Mouse (Mus musculus) thymus, postnatal 10 days (tissue): ENCODE results near the gene Ap1m2.
"Not testable (repeated sequence)": the region's sequence is repeated elsewhere in the genome, so short reads cannot be mapped to it uniquely, and the experiment has no call there.

Experiments
- DNase-seq, 2 experiments: peaks; one replicate each; pipeline ENCODE4 v3.0.0; 2021; ENCODE audit warnings: low spot score in 2 of 2

The Ap1m2 gene

DNA sequence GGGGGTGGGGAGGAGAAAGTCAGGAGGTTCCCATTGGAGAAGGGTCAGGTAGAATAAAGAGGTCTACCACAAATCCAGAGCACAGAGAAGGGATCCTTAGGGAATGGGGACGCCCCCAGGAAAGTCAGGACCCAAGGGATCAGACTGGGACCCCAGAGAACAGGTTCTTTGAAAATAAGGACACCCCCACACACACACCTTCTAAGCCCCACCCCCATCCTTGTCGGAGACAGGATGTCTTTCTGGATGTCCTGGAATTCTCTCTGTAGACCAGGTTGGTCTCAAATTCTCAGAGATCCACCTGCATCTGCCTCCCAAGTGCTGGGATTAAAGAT is 22.8 kb downstream of the Ap1m2 start:
- DNase-seq, result no peak

DNA sequence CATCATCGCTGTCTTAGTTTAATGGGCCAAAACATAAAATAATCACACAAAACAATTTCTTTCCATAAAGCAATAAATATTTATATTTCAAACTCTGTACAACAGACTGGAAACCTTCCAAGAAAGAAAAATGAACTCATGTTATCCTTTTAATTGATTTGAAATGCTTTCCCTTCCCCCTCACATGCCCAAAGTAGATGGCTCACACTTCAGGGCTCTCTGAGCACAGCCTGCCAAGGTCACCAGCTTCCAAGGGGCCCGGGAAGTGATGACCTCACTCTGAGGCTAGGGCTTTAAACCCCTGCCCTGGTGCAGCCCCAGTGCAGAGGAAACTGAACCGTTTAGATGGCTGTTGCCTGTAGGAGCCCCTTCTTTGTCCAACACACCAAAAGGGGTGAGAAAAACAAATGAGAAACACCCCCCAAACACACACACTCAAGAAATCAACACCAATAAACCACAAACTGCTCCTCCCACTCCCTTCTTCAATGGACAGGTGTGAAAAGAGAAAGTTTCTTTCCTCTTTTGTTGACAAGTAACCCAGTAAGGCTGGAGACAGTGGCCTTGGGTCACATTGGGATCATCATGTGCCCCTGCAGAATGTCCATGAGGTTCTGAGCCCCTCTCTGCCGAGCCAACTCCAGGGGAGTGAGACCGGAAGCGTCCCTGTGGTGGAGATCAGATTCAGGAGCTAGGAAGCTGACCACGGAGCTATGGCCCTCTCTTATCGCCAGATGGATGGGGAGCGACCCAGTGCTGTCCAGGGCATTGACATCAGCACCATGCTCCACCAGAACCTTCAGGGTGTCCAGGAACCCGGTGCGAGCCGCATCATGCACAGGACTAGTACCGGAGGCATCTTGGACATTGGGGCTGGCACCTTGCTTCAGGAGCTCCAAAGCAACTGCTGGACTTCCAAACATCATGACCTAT is 23.5 kb downstream of the Ap1m2 start:
- peak; percentile 59 for DNase-seq

DNA sequence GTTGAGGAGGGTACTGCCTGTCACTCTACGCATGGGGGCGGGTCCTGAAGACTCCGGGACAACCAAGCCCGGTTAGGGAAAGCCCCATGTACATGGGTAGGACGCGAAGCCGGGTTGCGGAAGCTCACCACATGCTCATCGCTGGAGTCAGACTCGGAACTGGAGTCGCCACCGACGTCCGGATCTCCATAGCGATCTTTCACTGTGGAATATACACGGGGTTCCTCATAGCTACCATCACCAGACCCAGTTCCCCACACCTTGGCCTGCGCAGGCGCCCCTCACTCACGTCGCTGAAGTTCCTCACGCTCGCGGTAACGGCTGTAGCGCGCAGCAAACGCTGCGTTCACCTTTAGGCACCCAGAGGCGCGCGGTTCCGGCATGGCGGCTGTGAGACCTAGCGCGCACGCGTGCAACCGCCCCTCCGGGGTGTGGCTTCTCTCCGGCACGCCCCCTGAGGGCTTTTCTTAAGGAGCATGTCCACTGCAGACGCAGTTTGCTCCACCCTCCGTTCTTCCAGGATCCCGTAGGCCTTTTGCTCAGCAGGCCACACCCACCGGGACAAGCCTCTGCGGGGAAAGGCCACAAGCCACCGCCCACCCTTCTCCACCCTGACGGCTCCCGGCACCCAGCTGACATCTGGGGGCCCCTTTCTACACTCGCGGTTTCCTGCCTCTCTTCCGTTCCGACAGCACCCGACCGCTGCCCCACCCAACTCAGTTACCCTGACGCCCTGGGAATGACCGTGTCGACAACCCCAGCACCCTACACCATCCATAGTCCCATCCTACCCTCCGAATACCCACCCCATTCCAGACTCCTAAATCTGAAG is 24.4 kb downstream of the Ap1m2 start, which contains the start of gene Kri1:
Gene Kri1 (minus strand): TSS at position 399 of the 832 bp plus-strand sequence.
- DNase-seq, result peak; percentile 97 to 99

DNA sequence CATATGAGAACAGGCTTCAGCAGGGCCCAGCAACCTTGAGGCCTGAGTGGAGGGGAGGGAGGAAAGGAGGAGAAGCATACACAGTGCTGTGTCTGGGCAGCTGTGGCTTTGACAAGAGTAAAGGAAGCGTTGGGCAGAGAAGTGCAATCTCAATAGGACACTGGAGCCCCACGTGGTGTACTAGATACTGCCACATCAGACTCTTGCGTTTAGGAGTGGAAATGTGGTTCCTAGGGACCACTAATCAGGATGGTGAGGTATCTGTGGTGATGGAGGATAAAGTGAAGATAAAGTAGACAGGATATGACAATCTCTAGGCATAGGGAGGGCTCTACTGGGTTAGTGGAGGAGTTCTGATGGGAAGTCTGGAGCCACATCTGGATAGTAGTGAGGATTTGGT is 25.4 kb downstream of the Ap1m2 start:
- DNase-seq, result no peak

DNA sequence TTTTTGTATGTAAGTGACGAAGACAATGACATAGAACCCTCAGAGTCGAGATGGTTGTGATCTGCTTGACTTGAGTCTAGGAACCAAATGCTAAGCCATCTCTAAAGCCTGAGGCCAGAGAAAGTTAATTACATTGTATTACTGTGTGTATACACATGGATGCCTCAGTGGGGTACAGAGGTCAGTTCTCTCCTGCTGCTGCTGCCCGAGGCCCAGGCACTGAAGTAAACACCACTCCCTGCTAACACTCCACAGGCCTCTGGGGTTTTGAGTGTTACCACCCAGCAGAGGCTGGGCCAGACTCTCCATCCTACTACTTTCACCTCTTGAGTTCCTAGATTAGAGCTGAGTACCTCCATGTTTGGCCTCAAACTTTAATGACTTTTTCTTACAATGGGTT is 28.1 kb downstream of the Ap1m2 start:
- no peak for DNase-seq

DNA sequence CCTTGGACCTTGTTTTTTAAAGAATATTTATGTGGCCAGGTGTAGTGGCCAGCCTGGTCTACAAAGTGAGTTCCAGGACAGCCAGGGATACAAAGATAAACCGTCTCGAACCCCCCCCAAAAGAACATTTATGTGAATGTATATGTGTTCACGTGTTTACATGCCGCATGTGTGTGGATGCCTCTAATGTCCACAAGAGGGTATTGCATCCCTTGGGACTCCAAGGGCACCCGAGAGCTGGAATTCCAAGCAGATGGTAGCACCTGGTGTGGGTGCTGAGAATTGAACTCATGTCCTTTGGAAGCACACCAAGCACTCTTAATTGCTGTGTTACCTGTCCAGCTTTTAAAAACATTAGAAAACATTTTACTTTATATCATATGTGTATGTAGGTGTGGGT is 28.5 kb downstream of the Ap1m2 start:
- no peak for DNase-seq

DNA sequence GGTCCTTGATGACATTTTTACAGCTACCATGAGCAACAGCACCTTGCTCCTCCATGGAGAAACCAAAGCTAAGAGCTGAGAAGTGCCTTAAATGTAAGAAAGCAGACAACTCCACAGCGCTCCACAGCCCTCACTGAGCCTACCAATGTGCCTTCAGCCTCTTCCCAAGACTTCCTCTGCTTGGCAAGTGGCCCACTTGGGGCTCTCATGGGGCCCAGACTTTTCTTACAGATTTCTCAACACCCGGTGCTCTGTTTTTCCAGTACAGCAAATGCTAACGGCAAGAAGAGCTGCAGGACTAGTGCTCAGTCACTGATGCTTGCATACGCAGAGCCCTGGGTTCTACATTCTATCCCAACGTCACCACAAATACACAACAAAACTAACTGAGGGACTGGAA is 34.4 kb downstream of the Ap1m2 start:
- no peak for DNase-seq

DNA sequence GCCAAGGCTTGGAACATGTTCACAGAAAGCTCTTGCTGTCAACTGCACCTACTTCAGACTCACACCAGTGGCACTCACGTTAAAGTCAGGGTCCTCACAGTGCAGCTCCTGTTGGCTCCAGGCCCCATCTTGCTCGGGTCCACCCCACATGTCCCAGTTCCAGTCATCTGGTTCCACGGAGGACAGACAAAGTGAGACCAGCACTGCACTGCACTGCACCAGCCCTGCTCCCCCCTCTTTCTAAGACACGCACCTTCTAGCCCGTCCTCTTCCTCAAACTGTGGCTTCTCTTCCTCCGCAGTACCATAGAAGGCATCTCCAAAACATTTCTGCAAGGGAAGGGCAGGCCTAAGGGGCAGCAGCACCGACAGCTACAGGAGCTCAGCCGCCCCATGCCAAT is 35.8 kb downstream of the Ap1m2 start:
- no peak for DNase-seq

DNA sequence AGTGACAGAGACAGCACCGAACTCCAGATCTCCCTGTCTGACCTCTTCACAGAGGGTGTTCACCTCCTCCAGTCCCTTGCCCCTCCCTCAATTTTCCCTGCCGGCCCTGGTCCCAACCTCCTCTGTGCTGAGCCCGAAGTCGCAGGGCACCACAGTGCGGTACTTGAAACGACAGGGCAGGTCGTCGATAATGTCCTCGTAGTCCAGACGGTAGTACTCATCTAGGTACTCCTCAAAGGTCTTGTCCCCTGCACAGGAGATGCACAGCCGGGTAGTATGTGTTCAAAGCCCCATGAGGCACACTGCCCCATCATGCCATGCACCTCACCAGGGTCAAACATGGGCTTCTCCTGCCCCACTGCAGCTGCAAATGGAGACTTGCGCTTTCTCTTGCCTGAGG is 36.4 kb downstream of the Ap1m2 start:
- DNase-seq, result no peak

DNA sequence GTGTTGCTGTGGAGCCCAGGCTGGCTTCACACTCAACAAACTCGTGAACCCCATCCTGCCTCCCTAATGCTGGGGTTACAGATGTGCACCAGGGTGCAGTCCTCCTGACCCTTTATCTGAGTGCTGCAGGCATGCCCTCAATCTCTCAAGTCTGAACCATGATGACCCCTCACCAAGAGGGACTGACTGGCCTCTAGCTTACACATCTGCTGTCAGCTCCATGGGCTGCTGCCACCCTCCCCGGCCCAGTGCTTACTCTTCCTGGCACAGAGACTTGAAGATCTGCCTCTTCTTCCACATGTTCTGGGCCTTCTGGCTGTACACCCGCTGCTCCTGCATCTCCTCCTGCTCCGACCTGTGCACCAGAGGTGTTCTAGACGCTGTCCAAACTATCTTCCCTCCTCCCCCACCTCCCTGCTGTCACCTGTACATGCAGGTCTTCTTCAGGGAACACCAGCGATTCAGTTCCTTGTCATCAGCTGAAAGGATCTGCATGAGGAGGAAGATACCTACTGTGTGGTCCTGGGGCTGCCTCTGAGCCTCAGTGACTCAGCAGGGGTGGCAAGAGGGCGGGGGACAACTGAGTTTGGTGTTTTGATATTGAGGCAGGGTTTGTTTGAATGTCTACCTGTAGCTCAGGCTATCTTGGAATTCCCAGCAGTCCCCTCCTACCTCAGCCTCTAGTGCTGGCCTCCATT is 37.0 kb downstream of the Ap1m2 start:
- DNase-seq, result no peak

DNA sequence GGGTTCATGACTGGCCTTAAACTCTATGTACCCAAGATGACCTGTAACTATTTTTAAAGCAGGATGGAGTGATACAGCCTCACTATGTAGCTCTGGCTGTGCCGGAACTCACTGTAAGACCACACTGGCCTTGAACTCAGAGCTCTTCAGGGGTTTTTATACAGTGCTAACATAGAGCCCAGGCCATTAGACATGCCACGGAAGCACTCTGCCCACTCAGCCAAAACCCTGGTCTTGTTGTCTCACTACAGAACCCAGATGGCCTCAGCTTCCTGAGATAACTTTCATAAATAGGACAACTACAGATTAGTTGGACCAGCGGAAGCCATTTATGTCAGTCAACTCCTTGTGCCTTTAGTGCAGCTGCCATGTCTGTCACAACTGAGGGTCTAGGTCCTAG is 37.8 kb downstream of the Ap1m2 start:
- no peak for DNase-seq

DNA sequence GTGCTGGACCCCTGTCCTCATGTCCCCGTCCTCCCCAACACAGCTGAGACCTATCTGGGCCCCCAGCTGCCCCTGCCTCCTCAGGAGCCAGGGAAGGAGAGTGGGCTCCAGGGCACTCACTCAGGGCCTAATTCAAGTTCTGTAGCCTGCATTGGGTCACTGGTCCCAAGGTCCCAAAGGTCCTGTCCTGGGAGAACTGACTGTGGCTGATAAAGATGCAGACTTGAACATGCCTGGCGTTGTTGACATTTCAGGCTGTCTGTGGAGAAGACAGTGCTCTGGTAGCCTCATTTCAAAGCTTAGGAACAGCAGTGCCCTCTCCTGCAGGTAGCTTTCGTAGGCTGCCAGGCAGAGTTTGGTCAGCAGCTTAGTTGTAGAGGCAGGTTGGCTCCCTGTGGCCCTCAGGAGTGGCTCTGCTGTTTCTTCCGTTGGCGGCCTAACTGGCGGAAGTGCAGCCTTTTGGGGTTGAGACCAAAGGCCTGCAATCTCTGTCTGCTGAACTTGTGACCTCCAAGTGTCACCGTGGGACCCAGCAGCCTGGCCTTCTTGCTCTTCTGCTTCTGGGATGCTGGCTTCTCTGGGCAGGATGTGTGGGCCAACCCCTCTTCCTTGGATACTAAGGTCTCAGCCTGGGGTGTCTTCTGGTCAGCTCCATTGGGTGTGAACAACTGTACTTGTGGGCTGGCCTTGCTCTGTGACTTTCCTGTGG is 38.5 kb downstream of the Ap1m2 start:
- no peak for DNase-seq

DNA sequence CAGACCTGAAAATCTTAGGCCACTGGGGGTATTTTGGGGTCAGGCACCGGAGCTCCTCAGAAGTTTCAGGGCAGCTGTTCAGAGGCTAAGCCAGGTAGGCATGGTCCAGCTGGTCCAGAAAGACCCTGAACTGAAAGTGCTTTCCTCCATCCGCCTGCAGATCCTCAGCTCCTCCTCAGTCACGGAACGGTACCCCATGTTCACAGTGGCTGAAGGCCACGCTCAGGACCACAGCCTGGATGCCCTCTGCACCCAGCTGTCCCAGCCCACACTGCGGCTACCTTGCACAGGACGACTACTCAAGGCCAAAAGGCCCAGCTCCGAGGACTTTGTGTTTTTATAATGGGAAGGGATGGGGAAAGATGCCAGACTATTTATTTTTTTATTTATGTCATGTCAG is 39.0 kb downstream of the Ap1m2 start:
- no peak for DNase-seq

DNA sequence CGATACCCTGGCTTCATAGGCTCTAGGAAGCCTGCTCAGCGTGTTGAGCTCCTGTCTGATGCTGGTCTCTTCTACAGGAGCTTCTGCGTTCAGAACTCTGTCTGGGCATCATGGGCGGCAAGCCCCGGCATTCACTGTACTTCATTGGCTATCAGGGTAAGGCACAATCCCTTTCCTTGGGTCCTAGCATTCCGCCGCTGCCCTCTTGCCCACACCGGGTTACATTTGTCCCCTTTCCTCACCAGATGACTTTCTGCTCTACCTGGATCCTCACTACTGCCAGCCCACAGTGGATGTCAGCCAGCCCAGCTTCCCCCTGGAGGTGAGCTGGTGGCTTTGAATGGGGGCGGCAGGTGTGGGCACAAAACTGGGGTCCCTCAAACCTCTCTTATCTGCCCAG is 39.7 kb downstream of the Ap1m2 start:
- DNase-seq, result no peak

DNA sequence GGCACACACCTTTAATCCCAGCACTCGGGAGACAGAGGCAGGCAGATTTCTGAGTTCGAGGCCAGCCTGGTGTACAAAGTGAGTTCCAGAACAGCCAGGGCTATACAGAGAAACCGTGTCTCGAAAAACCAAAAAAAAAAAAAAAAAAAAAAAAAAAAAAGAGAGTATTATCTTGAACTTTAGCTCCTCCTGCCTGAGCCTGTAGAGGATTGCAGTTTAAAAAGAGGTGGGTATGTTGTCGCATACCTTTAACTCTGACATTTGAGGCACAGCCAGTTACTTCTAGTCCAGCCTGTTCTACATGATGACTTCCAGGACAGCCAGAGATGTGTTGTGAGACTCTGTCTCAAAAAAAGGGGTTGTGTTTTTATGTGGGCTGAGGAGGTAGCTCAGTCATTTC is 42.5 kb downstream of the Ap1m2 start:
- not testable (repeated sequence) for DNase-seq

DNA sequence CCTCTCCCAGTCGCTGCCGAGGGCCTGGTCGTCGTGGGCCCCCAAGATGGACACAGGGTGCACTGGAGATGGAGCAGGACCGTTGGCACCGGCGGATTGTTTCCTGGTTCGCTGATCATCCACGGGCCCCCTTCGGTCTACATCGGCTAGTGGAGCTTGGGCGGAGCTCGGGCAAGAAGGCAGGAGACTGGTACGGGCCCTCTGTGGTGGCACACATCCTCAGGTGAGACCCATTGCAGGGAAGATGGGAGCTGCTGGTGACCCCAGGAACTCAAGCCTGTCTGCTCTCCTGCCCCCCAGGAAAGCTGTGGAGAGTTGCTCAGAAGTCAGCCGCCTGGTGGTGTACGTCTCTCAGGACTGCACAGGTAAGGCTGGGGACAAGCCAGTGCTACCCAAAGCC is 43.8 kb downstream of the Ap1m2 start:
- DNase-seq, result no peak

DNA sequence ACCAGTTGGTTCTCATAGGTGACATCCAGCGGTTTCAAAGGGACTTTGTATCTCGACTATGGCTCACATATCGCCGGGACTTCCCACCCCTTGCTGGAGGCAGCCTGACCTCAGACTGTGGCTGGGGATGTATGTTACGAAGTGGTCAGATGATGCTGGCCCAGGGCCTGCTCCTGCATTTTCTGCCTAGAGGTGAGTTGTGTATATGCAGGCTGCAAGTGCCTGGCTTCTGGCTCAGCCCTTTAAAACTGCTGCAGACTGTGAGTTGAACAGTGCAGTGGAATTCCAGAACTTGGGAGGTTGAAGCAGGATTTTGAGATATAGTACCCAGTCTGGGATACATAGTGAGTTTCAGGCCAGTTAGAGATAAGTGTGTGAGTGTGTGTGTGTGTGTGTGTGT is 45.2 kb downstream of the Ap1m2 start:
- no peak for DNase-seq

DNA sequence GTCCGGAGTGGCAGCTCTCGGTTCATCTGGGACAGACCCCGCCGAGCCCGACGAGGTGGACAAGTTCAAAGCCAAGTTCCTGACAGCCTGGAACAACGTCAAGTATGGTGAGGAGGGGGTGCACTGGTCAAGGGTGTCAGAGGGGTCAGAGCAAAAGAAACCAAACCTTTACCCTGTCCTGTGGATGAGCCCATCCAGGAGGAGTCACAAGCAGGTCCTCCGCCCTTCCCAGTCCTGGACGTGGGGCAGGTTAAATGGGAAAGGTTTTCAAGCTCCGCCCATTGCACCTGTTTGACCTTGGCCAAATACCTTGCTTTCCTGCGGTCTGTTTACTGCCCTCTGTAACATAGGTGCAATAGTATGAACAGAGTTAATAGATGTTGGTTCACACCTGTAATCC is 46.5 kb downstream of the Ap1m2 start:
- no peak for DNase-seq

DNA sequence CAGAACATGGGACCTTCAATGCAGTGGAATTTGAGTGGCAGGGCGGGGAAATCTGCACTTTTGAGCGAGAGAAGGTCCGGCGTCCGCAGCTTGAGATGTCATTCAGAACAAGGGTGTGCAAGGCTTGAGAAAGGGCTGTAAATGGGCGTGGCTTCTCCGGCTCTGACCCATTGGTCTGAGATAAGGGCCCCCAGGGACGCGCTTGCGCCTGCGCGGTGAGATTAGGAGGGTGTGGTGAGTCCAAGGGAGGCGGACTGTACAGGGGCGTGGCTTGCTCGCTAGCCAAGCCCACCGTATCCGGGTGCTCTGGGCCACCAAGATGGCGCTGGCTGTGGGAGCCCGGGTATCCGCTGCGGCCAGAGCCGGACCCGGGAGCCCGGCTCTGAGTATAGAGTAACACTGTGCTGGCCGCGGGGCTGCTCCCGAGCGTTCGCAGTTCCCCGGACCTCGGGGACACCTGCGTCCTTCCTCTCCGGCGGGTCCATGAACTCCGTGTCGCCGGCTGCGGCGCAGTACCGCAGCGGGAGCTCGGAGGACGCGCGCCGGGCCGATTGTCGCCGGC is 47.1 kb downstream of the Ap1m2 start, which contains the start of gene Atg4d:
Gene Atg4d (plus strand): TSS at position 294 of the 562 bp plus-strand sequence.
- peak; percentile 89 to 90 for DNase-seq

DNA sequence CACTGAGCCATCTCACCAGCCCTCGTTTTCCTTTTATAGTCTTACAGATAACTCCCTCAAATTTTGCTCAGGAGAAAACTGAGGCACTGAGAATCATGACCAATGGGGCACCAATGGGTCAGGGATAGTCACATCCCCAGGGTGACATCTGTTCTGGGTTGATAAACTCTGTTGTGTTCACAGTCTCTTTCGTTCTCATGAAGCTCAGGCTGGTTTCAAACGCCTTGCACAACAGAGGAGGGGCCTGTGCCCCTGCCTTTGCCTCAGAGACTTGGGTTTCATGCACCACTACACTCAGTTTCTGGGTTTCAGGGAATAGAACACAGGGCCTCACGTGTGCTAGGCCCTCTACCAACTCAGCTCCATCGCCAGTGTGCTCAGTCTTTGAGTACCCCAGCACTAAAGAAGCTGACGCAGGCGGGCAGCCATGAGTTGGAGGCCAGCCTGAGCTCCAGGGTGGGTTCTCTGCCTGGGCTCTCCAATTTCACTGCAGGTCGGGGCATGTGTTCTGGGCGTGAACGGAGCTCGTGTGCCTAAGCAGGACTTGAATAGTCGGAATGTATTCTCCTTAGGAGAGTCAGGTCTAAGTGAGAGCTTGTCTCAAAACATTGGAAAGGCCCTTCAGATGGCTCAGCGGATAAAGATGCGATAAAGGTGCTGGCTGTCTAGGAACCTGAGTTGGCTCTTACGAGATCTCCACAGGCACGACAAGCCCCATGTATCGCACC is 47.7 kb downstream of the Ap1m2 start:
- no peak for DNase-seq

DNA sequence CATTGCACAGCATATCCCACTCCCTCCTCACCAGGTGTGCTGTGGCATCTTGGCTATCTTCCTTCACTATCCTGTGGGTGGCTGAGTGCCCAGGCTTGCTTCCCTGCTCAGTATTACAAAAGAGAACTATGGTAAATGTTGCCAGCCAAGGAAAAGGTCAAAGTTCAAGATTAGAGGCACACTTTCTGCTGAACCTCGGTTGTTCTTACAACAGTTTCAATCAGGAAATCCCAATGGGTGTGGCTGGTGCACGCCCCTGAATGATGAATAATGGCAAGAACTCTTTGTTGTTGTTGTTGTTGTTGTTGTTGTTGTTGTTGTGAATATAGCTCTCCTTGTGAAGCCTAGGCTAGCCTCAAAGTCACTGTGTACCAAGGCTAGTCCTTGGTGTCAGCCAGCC is 50.3 kb downstream of the Ap1m2 start:
- DNase-seq, result no peak
